Mouse (Mus musculus): ENCODE data around the gene Slc7a1. TPM values are rescaled to one million over a fixed set of nuclear protein-coding genes. Genes with fewer than 3 reads are reported as not detected.
A peak's percentile ranks its signal among the peaks of the same experiment; 100 is the strongest.

Gene Slc7a1
- polyA plus RNA-seq, 1 experiment from 2014 or later = 17.8 TPM

DNA sequence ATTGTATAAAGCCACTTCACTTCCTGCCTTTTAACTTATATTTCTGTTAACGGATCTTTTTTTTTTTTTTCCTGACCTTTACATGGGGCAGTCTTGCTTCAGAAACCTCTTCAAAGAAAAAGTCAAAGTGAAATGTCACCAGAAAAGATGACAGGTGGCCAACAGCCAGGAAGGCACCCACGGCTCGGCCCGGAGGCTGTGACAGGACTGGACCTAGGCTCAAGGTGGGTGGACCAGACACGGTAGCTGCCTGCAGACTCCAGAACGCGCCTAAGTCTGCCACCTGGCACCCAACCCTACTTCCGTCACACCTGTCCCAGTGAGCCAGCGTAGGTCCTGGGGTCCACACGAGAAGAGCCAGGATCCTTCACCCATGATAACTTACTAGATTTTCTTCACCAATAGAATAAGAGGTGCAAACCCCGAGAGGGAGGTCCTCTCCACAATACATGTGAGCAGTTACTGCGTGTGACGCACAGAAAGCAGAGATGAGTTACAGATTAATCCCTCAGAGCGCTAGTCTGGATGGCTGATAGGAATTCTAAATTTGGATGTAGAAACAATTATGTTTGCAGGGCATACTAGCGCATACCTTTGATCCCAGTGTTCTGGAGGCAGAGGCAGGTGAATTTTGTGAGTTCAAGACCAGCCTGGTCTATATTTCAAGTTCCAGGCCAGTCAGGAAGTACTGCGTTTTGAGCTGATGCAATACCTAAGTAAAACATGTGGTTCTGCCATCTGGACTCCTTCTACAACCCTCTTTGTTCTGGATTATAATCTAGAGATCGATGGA is 22.1 kb downstream of the Slc7a1 start:
- no peak overlapping the region for H3K27ac ChIP-seq (replicated peaks)
- ATAC-seq (ENCODE audit: low FRiP score, low TSS enrichment) (no peak), DNase-seq (ENCODE audit: low spot score) (no peak)
- 87% methylated on average over 17 of the region's 17 CpGs for WGBS
- no peak overlapping the region for H3K9ac ChIP-seq (ENCODE audit: low read length)
- no peaks in the 10 kb centered on the region for H3K4me1 ChIP-seq (replicated peaks; ENCODE audit: control insufficient read depth, insufficient read depth)
- no peak overlapping the region for H3K4me2 ChIP-seq (replicated peaks; ENCODE audit: low read depth)
- no peaks in the 10 kb centered on the region for H3K27me3 ChIP-seq (ENCODE audit: control insufficient read depth, insufficient read depth, low read length)
- no peaks in the 10 kb centered on the region for H3K9me3 ChIP-seq (ENCODE audit: control insufficient read depth, low read length)
- no peaks in the 10 kb centered on the region for H3K36me3 ChIP-seq (ENCODE audit: control insufficient read depth, insufficient read depth, low read length)
- no peak overlapping the region for H3K4me3 ChIP-seq (ENCODE audit: low read depth, low read length)
- no peak for TF ChIP-seq CTCF (IDR thresholded peaks at IDR 0.05; ENCODE audit: low read depth)
- no peak for TF ChIP-seq EP300 (optimal IDR thresholded peaks at IDR 0.05)

DNA sequence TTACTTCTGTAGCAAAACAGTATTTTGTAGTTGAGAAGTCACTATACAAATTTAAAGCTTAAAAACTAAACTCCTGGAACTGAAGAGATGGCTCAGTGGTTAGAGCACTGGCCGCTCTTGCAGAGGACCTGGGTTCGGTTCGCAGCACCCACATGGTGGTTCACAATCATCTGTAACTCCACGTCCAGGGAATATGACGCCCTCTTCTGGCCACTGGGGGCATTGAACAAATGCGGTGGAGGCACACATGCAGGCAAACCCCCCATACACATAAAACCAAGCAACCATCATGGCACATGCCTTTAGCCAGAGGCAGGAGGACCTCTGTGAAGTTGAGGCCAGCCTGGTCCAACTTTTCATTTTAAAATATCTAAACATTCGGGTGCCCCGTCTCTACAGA is 23.3 kb downstream of the Slc7a1 start:
- Histone ChIP-seq H3K4me3 (ENCODE audit: low read depth, low read length) (no peak overlapping the region), H3K4me2 (replicated peaks; ENCODE audit: low read depth) (no peak overlapping the region), H3K27ac (replicated peaks) (no peak overlapping the region), H3K9ac (ENCODE audit: low read length) (no peak overlapping the region), H3K9me3 (ENCODE audit: control insufficient read depth, low read length) (no peaks in the 10 kb centered on the region), H3K4me1 (replicated peaks; ENCODE audit: control insufficient read depth, insufficient read depth) (no peaks in the 10 kb centered on the region), H3K36me3 (ENCODE audit: control insufficient read depth, insufficient read depth, low read length) (no peaks in the 10 kb centered on the region), H3K27me3 (ENCODE audit: control insufficient read depth, insufficient read depth, low read length) (no peaks in the 10 kb centered on the region)
- ATAC-seq (ENCODE audit: low FRiP score, low TSS enrichment) (no peak), DNase-seq (ENCODE audit: low spot score) (no peak)
- TF ChIP-seq EP300 (optimal IDR thresholded peaks at IDR 0.05) = no peak
- no peak; the same call in 1 of the 2 replicates for TF ChIP-seq CTCF (IDR thresholded peaks at IDR 0.05; ENCODE audit: low read depth)
- 92% methylated on average over 8 of the region's 8 CpGs for WGBS

DNA sequence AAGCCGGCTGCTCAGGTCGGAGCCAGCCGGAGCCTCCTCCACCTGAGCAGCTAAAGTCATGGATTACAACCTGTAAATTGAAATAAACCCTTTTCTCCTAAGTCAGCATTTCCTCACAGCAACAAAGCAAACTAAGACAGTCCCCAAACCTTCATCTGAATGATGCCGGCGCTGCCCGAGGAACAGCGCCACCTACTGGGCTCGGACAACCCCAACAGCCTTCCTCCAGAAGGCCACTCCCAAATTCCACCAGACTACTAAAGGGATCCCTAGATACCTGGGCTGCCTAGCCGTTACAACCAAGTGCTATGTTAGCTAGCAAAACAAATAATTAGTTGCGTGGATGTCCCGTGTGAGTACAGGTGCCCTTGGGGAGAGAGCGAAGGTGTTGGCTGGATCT is 24.2 kb downstream of the Slc7a1 start:
- Histone ChIP-seq H3K4me2 (replicated peaks; ENCODE audit: low read depth) (no peak overlapping the region), H3K27me3 (ENCODE audit: control insufficient read depth, insufficient read depth, low read length) (no peaks in the 10 kb centered on the region), H3K36me3 (ENCODE audit: control insufficient read depth, insufficient read depth, low read length) (no peaks in the 10 kb centered on the region), H3K27ac (replicated peaks) (no peak overlapping the region), H3K4me1 (replicated peaks; ENCODE audit: control insufficient read depth, insufficient read depth) (no peaks in the 10 kb centered on the region), H3K9me3 (ENCODE audit: control insufficient read depth, low read length) (no peaks in the 10 kb centered on the region), H3K9ac (ENCODE audit: low read length) (no peak overlapping the region), H3K4me3 (ENCODE audit: low read depth, low read length) (no peak overlapping the region)
- DNase-seq (ENCODE audit: low spot score) (peak; percentile 34), ATAC-seq (ENCODE audit: low FRiP score, low TSS enrichment) (no peak)
- TF ChIP-seq EP300 (optimal IDR thresholded peaks at IDR 0.05) = no peak
- TF ChIP-seq CTCF (IDR thresholded peaks at IDR 0.05; ENCODE audit: low read depth) = peak; percentile 67
- WGBS = 71% methylated on average over 12 of the region's 12 CpGs

DNA sequence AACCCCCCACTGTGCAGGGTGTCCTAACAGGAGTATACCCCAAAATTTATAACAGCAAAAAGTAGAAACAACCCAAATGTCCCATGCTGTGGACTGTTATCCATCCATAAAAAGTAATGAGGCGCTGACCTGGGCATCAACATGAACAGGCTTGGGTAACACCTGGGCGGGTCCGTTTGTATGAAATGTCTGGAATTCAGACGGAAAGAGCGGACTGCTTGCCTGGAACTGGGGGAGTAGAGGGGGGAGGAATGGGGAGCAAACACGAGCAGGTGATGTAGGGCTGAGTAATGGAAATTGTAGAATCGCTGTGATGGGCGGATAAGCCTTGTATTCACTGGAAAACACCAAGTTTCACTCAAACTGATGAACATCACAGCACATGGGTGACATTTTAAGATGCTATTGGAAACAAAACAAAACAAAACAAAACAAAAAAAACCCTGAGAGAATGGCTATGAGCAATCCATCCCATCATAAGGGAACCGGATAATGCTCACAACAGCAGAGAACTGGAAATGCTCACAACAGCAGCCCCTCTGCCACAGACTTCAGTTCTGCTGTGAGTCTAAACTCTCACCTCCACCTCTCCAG is 26.5 kb downstream of the Slc7a1 start:
- WGBS = 59% methylated on average over 9 of the region's 9 CpGs

DNA sequence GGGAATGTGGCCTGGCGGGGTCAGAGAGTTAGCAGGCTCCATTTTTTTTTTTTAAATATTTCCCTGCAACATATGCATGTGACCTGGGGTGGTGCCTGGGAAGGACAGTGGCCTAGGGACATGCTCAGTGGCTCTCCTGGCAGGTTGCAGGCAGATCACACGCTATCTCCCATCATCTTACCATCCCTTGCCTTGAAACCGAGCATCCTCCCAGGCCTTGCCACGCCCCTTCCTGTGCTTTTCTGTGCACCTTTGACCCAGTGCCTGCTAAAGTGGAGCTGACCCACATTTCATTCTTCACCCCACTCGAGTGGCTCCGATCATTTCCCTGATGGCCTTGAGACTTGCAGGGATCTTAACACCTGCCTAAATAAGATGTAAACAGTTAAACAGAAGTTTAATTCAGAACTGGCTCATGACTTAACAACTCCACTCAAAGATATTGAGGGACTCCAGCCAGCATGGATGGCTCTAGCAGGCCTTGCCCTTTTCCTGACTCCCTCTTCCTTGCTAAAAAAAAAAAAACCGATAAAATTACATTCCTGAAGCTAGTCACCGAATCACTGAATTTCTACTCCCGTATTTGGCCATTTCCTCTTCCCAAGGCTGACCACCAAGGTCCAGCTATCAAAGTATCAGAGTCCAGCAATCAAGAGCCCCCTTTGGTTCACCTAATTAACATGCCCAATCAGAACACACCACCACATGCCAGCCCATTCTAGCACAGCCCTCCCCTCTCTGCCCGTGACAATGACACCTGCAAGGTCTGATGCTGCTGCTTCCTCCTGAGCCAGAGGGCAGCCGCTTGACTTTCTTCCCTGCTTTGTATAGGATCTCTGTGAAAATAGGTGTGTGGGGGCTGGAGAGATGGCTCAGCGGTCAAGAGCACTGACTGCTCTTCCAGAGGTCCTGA is 27.4 kb downstream of the Slc7a1 start:
- no peak for TF ChIP-seq EP300 (optimal IDR thresholded peaks at IDR 0.05)
- TF ChIP-seq CTCF (IDR thresholded peaks at IDR 0.05; ENCODE audit: low read depth) = no peak
- WGBS = 74% methylated on average over 12 of the region's 12 CpGs
- no peak overlapping the region for H3K4me2 ChIP-seq (replicated peaks; ENCODE audit: low read depth)
- H3K4me3 ChIP-seq (ENCODE audit: low read depth, low read length) = no peak overlapping the region
- no peaks in the 10 kb centered on the region for H3K36me3 ChIP-seq (ENCODE audit: control insufficient read depth, insufficient read depth, low read length)
- no peaks in the 10 kb centered on the region for H3K4me1 ChIP-seq (replicated peaks; ENCODE audit: control insufficient read depth, insufficient read depth)
- H3K27me3 ChIP-seq (ENCODE audit: control insufficient read depth, insufficient read depth, low read length) = no peaks in the 10 kb centered on the region
- no peak overlapping the region for H3K27ac ChIP-seq (replicated peaks)
- H3K9ac ChIP-seq (ENCODE audit: low read length) = no peak overlapping the region
- DNase-seq (ENCODE audit: low spot score) (no peak), ATAC-seq (ENCODE audit: low FRiP score, low TSS enrichment) (no peak)
- no peaks in the 10 kb centered on the region for H3K9me3 ChIP-seq (ENCODE audit: control insufficient read depth, low read length)

More for the DNA sequence above, 26.5 kb downstream of the Slc7a1 start:
- no peaks in the 10 kb centered on the region for H3K27me3 ChIP-seq (ENCODE audit: control insufficient read depth, insufficient read depth, low read length)
- H3K36me3 ChIP-seq (ENCODE audit: control insufficient read depth, insufficient read depth, low read length) = no peaks in the 10 kb centered on the region
- 0 out of 2 replicates have a peak, but pooled peaks have one; percentile 41 for ATAC-seq (ENCODE audit: low FRiP score, low TSS enrichment)
- H3K4me2 ChIP-seq (replicated peaks; ENCODE audit: low read depth) = no peak overlapping the region
- H3K4me1 ChIP-seq (replicated peaks; ENCODE audit: control insufficient read depth, insufficient read depth) = no peaks in the 10 kb centered on the region
- H3K4me3 ChIP-seq (ENCODE audit: low read depth, low read length) = no peak overlapping the region
- H3K9me3 ChIP-seq (ENCODE audit: control insufficient read depth, low read length) = no peaks in the 10 kb centered on the region
- H3K9ac ChIP-seq (ENCODE audit: low read length) = no peak overlapping the region
- TF ChIP-seq EP300 (optimal IDR thresholded peaks at IDR 0.05) (no peak), CTCF (IDR thresholded peaks at IDR 0.05; ENCODE audit: low read depth) (no peak)
- DNase-seq (ENCODE audit: low spot score) = peak; percentile 37
- no peak overlapping the region for H3K27ac ChIP-seq (replicated peaks)

Data from stomach, postnatal 0 days (tissue).